Mouse (Mus musculus) testis, adult 2 months (tissue): ENCODE results near the gene Kctd17.
A peak's percentile ranks its signal among the peaks of the same experiment; 100 is the strongest.

Source experiments
- CTCF ChIP-seq: fragments of 200-500 bp; IDR thresholded peaks from 2 replicates; pipeline ENCODE4 v1.5.1; 2012; ENCODE audit warnings: low read depth, mild to moderate bottlenecking, inconsistent platforms, low read length, moderate library complexity; ENCODE audit not compliant: control insufficient read depth, insufficient read depth, insufficient replicate concordance
- POLR2A ChIP-seq: fragments of 200-500 bp; IDR thresholded peaks from 2 replicates; pipeline ENCODE4 v1.6.1; 2012; ENCODE audit warnings: low read depth, mild to moderate bottlenecking, inconsistent platforms, low read length, moderate library complexity; ENCODE audit not compliant: control insufficient read depth

DNA sequence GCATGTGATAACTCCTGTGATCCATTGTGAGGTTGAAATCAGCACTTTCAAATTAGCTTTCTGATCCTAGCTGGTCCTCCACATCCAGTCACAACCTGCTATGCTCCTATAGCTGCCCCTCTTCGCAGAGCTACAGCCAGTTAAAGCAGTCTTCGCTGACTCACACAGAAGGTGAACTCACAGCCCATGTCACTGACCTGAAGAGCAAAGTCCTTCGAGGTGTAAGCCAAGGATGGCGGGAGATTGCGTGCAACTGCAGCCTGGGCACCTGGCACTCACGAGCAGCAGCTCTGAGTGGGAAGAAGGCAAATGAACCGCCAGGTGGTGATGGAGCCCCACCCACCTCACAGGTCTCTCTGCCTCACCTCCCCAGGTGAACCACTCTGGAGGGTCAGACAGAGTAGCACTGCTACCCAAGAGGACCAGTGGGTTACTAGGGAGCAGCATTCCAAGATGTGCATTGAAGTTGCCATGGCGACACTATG lies 32.8 kb upstream of the Kctd17 start, which contains the start of gene Tex33:
- TF ChIP-seq CTCF (no peak), POLR2A (peak; percentile 80; the same call in 1 of the 2 replicates)
